Mouse (Mus musculus) central nervous system, embryonic 18 days (tissue): ENCODE results near the gene Zfp971. TPM values are rescaled to one million over a fixed set of nuclear protein-coding genes. Genes with fewer than 3 reads are reported as not detected.

ENCODE experiments used
- polyA plus RNA-seq: library from polyadenylated mRNA; depleted of rRNA; stranded (reverse); fragments of >200 nt; gene quantifications from 2 replicates; pipeline ENCODE4 v1.2.3, GENCODE M21; 2012; rRNA removed

The Zfp971 gene
- polyA plus RNA-seq, result 6.6 and 8.2 TPM in 2 replicates

DNA sequence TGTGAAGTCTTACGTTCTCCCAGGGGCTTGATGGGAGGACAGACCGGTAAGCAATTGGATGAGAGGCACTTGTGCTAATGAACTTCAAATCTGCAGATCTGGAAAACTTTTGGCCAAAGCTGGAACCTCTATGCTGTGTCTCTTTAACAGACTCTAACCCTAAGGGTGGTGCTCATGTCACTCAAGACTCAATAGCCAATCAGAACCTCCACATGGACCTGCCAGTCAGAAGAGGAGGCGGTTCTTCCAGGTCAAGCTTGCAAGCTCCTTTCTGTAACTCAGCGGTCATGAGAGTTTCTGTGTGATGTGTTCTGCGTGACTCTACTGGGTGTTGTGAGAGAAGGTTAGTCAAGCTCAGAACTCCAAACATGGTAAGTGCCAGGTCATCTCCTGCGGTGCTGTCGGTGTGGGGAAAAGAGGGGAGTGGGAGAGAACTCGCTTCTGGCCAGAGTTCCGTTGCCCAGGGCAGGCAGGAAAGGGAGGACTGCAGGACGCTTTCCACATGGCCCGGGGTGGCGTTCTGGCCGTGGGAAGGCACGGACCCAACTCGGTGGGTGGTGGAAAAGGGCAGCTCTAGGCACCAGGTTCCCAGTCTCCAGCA lies at the start of gene Zfp971:
Gene Zfp971 (plus strand): TSS at position 274 of the 601 bp plus-strand sequence.

GRCm38 (mm10) chr2:178078166-178078717 lies 55.2 kb downstream of the Zfp971 start, which contains the start of gene Zfp931:
TSS of gene Zfp931 (minus strand) at chr2:178078476.

Other genes with a start within 250 kb of the Zfp971 start
- gene Gm14325, start 182.9 kb upstream of the Zfp971 start, polyA plus RNA-seq, result 51.2 and 56.1 TPM in 2 replicates
- gene Gm14327, start 126.2 kb upstream of the Zfp971 start, polyA plus RNA-seq, result 2.2 and 2.4 TPM in 2 replicates
- 0.55 and 0.58 TPM in 2 replicates for gene Zfp972, start 97.7 kb upstream of the Zfp971 start, polyA plus RNA-seq
- gene Gm14326, start 66.0 kb upstream of the Zfp971 start, polyA plus RNA-seq, result 9.7 and 11.8 TPM in 2 replicates
- gene Zfp931, start 55.2 kb downstream of the Zfp971 start, polyA plus RNA-seq, result 10.7 and 12.1 TPM in 2 replicates
- 89.9 and 95.0 TPM in 2 replicates for gene Phactr3, start 95.7 kb downstream of the Zfp971 start, polyA plus RNA-seq